10 mouse cellular contexts compared by ENCODE assay signal in the genomic region with DNA sequence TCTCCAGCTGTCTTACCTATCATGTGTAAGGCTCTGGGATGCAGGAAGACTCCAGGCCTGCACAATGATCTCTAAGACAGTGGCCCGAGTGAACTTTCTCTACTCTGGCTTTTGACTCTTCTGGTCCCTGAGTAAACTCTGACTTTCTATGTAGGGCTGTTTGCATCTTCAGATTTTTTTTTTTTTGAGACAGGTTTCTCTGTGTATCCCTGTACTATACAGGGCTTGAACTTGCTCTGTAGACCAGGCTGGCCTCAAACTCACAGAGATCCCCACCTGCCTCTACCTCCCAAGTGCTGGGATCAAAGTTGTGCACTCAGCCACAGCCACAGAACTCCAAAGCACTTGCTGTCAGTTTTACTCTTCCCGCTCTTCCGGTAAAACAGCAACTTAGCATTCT. TPM values are rescaled to one million over a fixed set of nuclear protein-coding genes. Genes with fewer than 3 reads are reported as not detected.
DNase-seq lines count a peak whose midpoint lies in the region; ATAC-seq and TF ChIP-seq lines count a peak whose summit lies in the region.
"Had no signal": no experiment of that assay in that cellular context is flagged by ENCODE, and none has a peak within 500 bp of the region (broad histone marks: within the 10 kb centered on the region; RNA-seq: fewer than 3 reads in every experiment).

No protein-coding gene starts in this region.

- DNase-seq in heart, postnatal 4 days: no peak
- DNase-seq in lung, postnatal 4 days: no peak
- DNase-seq in heart, postnatal 0 days (ENCODE audit: low spot score): no peak
- DNase-seq in layer of hippocampus, adult 8-10 months (ENCODE audit: low spot score in 2 of 2): no peak
- DNase-seq in adrenal gland, adult 8-10 months: no peak
- DNase-seq: cerebellum, adult 9-10 months had no signal

- peaks cover 45% of the 10 kb centered on the region for H3K4me1 ChIP-seq in heart, embryonic 11.5 days (ENCODE audit: control insufficient read depth, insufficient read depth, low read length)
- H3K4me1 ChIP-seq in lung, embryonic 16.5 days (replicated peaks; ENCODE audit: control insufficient read depth, insufficient read depth, low read length): peaks cover 36% of the 10 kb centered on the region
- peaks cover 70% of the 10 kb centered on the region for H3K4me1 ChIP-seq in heart, postnatal 0 days (ENCODE audit: control insufficient read depth, insufficient read depth)
- peaks cover 24% of the 10 kb centered on the region; the same call in 1 of the 2 replicates for H3K4me1 ChIP-seq in small intestine, adult 2 months (ENCODE audit: control insufficient read depth, insufficient read depth, insufficient read length, low read length)

- 34% methylated on average over 3 of the region's 3 CpGs for WGBS in heart, embryonic 11.5 days (ENCODE audit: insufficient replicate concordance)
- WGBS in lung, embryonic 16.5 days: 23% methylated on average over 3 of the region's 3 CpGs
- 8% methylated on average over 3 of the region's 3 CpGs for WGBS in heart, postnatal 0 days
- 23% methylated on average over 3 of the region's 3 CpGs for WGBS in small intestine, adult 2 months

- ATAC-seq in heart, embryonic 11.5 days (replicated peaks; ENCODE audit: insufficient number of reproducible peaks, low FRiP score, low TSS enrichment): no peak
- peak; percentile 39 for ATAC-seq in lung, embryonic 16.5 days (ENCODE audit: low read depth)
- ATAC-seq in heart, postnatal 0 days (ENCODE audit: insufficient read depth, low read depth): no peak

- no peak overlapping the region for H3K4me3 ChIP-seq in heart, embryonic 11.5 days (ENCODE audit: low read depth, low read length)
- no peak overlapping the region for H3K4me3 ChIP-seq in lung, embryonic 16.5 days (ENCODE audit: low read length)
- H3K4me3 ChIP-seq in heart, postnatal 0 days (ENCODE audit: low read depth, low read length): no peak overlapping the region
- H3K4me3 ChIP-seq in small intestine, adult 2 months (ENCODE audit: low read depth, low read length): no peak overlapping the region
- H3K4me3 ChIP-seq: erythroblast, embryonic 14.5 days had no signal

- H3K36me3 ChIP-seq in heart, embryonic 11.5 days (ENCODE audit: control insufficient read depth, insufficient read depth, low read length): no peaks in the 10 kb centered on the region
- H3K36me3 ChIP-seq in lung, embryonic 16.5 days (ENCODE audit: control insufficient read depth, insufficient read depth, low read length): no peaks in the 10 kb centered on the region
- H3K36me3 ChIP-seq in heart, postnatal 0 days (replicated peaks; ENCODE audit: control insufficient read depth, insufficient read depth, low read length): 0 out of 2 replicates have a peak, but pooled peaks cover 3% of the 10 kb centered on the region
- peaks cover 3% of the 10 kb centered on the region; the same call in 1 of the 2 replicates for H3K36me3 ChIP-seq in small intestine, adult 2 months (ENCODE audit: control insufficient read depth, insufficient read depth, low read length)

- peak overlapping the region; percentile 89 for H3K27ac ChIP-seq in heart, embryonic 11.5 days (ENCODE audit: low read depth, low read length)
- H3K27ac ChIP-seq in lung, embryonic 16.5 days (ENCODE audit: low read length): peak overlapping the region; percentile 83
- peak overlapping the region; percentile 91 for H3K27ac ChIP-seq in heart, postnatal 0 days (ENCODE audit: low read depth)
- peak overlapping the region; percentile 72 for H3K27ac ChIP-seq in small intestine, adult 2 months (ENCODE audit: insufficient read depth, low read depth, low read length)

- H3K9ac ChIP-seq in heart, embryonic 11.5 days (ENCODE audit: low read depth, low read length): no peak overlapping the region
- H3K9ac ChIP-seq in lung, embryonic 16.5 days (ENCODE audit: low read length): no peak overlapping the region
- H3K9ac ChIP-seq in heart, postnatal 0 days (replicated peaks; ENCODE audit: low read depth, low read length): peak overlapping the region; percentile 45; the same call in 1 of the 2 replicates

- no peaks in the 10 kb centered on the region for H3K9me3 ChIP-seq in heart, embryonic 11.5 days (replicated peaks; ENCODE audit: control insufficient read depth, low read length)
- H3K9me3 ChIP-seq in lung, embryonic 16.5 days (ENCODE audit: control insufficient read depth, low read length): no peaks in the 10 kb centered on the region
- H3K9me3 ChIP-seq in heart, postnatal 0 days (replicated peaks; ENCODE audit: control insufficient read depth, low read length): no peaks in the 10 kb centered on the region

- peak overlapping the region; percentile 53 for H3K4me2 ChIP-seq in heart, embryonic 11.5 days
- H3K4me2 ChIP-seq in lung, embryonic 16.5 days (ENCODE audit: low read depth, low read length): peak overlapping the region; percentile 18
- peak overlapping the region; percentile 50 for H3K4me2 ChIP-seq in heart, postnatal 0 days (ENCODE audit: low read depth, low read length)

- TF ChIP-seq EP300 in heart, postnatal 0 days (IDR thresholded peaks at IDR 0.05; ENCODE audit: low read depth): no peak

- H3K27me3 ChIP-seq in heart, embryonic 11.5 days (ENCODE audit: control insufficient read depth, insufficient read depth, low read length): no peaks in the 10 kb centered on the region
- H3K27me3 ChIP-seq in lung, embryonic 16.5 days (ENCODE audit: control insufficient read depth, insufficient read depth, low read depth, low read length): no peaks in the 10 kb centered on the region
- H3K27me3 ChIP-seq in heart, postnatal 0 days (ENCODE audit: control insufficient read depth, insufficient read depth, low read length): no peaks in the 10 kb centered on the region
- no peaks in the 10 kb centered on the region for H3K27me3 ChIP-seq in small intestine, adult 2 months (ENCODE audit: control insufficient read depth, insufficient read depth, low read length)

- no peak for TF ChIP-seq POLR2A in small intestine, adult 2 months (IDR thresholded peaks at IDR 0.05; ENCODE audit: low read depth, low read length)

- no peak for TF ChIP-seq CTCF in heart, postnatal 0 days (IDR thresholded peaks at IDR 0.05; ENCODE audit: low read depth)
- TF ChIP-seq CTCF in small intestine, adult 2 months (IDR thresholded peaks at IDR 0.05; ENCODE audit: extremely low read depth, insufficient read length, insufficient replicate concordance, low read depth, low read length): no peak

RNA-seq across cellular contexts. Expression of gene B4galt1, which starts 16.8 kb away (rescaled TPM):
- polyA plus RNA-seq in heart, embryonic 11.5 days (2014; fragmentation: Nextera tagmentation; extraction: Ambion mirVana): 43.9 and 50.2 TPM in 2 replicates
- total RNA-seq in heart, postnatal 4 days (2021): 10 to 100 TPM; 92.2 to 93.6 TPM
- polyA plus RNA-seq in lung, embryonic 16.5 days (2015; fragmentation: Nextera tagmentation; extraction: Ambion mirVana): 75.4 and 79.0 TPM in 2 replicates
- total RNA-seq in heart, postnatal 0 days (2014; rRNA removed; ENCODE audit: low replicate concordance): 125 and 129 TPM in 2 replicates
- 49.6 and 50.3 TPM in 2 replicates for polyA plus RNA-seq in heart, postnatal 0 days (2015; fragmentation: Nextera tagmentation; extraction: Ambion mirVana)
- polyA plus RNA-seq in small intestine, adult 2 months (2012; rRNA removed): 71.3 and 79.4 TPM in 2 replicates
- 10 to 100 TPM in 2 of 4 experiments, 1 to 10 TPM in 2; 6.7 to 13.0 (median 9.0) TPM for total RNA-seq in layer of hippocampus, adult 8-10 months (2022)
- total RNA-seq in adrenal gland, adult 8-10 months (2022): 10 to 100 TPM; 58.8 to 94.7 (median 64.4) TPM
